Mouse (Mus musculus): ENCODE results near the gene Scml4. TPM values are rescaled to one million over a fixed set of nuclear protein-coding genes. Genes with fewer than 3 reads are reported as not detected.

Scml4 gene
- total RNA-seq (2021) = 1 to 10 TPM; 5.7 to 6.6 TPM
- long read RNA-seq, full-length matches to known transcripts = 1 of 3 reads
- long read RNA-seq, partial matches to known transcripts = 0 of 3 reads
- long read RNA-seq, other reads (novel, unspliced or antisense) = 2 of 3 reads

DNA sequence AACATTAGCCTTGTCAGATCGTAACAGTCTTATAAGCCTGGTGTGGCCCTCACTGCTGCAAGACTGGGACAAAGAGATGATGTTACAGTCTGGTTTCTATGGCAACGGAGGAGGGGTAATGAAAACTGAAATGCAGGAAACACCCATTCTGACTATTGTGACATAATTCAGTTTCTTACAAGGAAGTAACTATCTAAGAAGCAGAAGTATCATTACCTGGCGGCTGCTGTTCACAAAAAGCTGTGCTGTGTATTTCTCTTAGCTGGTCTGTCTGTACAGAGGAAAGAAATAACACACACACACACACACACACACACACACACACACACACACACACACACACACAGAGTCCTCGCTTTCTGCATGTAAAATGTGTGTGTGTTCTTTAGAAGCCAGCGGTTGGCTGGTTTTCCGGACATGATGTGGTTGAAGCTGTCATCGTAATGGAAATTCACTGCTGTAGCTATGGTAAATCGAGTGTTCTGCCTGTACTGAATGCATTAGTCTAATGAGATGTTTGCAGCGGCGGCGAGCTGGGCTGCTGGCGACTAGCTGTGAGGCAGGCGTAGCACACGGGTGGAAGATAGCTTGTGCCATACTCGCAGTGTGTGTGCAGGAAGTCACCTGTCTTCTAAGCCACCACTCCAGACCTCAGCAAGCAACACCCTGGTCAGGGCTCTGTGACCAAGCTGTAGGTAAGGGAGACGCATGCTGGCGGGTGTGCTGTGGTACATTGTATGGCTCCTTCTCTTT is at the start of gene Scml4:
Scml4 (plus strand) TSS at position 212 of the 753 bp plus-strand sequence.
- peak; percentile 19 to 27 for DNase-seq (ENCODE audit: low spot score in 2 of 2)

DNA sequence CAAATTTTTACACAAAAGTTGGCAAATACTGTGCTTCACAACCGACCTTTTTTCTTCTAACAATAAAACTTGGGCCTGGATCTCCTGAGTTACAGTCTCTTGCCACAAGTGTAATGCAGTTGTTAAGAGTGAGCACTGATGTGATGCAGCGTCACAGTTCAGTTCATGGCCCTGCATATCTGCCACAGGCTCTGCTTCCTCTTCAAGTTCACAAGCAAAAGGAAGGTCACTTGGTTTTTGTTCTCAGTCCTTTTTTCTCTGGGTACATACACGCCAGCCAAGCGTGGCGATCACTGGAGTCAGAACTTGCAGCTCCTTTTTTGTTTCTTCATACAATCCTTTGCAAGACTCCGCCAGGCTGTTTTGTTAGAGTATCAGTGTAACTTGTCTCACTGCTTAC is 34.2 kb upstream of the Scml4 start:
- no peak for DNase-seq (ENCODE audit: low spot score in 2 of 2)

DNA sequence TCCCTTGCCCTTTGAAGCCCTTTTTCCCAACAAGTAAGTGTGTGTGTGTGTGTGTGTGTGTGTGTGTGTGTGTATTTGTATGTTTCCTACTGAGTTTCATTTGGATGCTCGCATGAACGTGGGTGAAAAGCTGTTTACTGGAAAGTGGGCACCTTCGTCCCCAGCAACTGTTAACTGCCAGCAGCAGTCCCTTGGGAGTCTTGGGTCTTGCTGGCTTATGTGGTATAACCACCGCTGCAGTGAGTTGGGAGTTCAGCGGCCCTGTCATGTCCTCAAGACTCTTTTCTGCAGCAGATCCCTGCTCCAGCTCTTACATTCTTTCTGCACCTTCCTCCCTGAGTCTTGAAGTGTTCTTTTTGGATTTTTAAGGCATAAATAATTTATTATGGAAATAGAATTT is 33.0 kb upstream of the Scml4 start:
- DNase-seq (ENCODE audit: low spot score in 2 of 2) = no peak

DNA sequence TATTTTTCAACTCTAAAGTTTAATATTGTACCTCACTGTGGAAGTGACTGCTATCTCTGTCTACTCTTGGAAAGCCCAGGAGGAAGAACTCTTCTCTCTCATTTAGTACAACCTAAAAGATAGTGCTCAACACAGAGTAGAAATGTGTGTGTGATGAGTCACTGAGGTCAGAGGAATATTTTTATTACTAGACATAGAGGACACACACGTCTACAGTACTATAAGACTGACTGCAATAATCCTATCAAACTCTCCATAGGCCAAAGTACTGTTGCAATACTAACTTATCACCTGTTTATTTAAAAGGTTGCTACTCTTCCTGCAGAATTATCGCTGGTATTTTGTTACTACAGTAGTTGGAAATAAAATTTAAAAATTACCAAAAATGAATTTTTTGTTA is 30.2 kb upstream of the Scml4 start:
- no peak for DNase-seq (ENCODE audit: low spot score in 2 of 2)

DNA sequence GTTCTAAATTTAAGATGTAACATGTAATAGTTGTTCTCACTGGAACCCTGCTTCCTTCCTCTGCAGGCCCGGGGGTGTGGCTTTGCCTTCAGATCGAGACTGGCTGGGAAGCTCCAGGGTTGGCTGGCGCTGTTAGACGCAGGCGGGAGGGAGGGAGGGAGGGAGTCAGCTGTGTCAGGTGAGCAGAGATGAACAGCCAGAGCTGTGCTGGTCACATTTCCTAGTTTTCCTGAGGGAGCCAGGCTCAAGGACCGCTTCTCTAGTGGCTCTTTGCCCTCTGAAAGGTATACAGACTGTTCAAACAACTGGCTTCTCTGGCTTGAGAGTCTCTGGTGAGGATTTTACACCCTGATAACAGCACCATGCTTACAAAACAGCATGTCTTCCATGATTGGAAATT is 29.8 kb upstream of the Scml4 start:
- no peak for DNase-seq (ENCODE audit: low spot score in 2 of 2)

DNA sequence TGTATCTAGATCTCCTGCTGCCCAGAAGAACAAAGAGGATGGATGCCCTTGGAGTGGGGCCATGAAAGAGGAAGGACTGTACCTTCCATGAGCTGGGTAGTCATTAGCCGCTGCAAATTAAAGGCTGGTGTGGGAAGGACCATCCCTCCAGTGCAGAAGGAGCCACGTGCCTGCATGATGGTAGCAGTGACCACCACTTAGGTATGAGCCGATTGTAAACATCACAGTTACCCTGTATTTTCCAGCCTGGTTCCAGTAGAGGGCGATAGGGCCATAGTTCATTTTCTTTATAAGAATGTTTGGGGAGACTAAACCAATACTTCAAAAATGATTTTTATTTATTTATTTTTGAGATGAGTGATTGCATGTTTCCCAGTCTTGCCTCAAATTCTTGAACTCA is 27.5 kb upstream of the Scml4 start:
- no peak for DNase-seq (ENCODE audit: low spot score in 2 of 2)

DNA sequence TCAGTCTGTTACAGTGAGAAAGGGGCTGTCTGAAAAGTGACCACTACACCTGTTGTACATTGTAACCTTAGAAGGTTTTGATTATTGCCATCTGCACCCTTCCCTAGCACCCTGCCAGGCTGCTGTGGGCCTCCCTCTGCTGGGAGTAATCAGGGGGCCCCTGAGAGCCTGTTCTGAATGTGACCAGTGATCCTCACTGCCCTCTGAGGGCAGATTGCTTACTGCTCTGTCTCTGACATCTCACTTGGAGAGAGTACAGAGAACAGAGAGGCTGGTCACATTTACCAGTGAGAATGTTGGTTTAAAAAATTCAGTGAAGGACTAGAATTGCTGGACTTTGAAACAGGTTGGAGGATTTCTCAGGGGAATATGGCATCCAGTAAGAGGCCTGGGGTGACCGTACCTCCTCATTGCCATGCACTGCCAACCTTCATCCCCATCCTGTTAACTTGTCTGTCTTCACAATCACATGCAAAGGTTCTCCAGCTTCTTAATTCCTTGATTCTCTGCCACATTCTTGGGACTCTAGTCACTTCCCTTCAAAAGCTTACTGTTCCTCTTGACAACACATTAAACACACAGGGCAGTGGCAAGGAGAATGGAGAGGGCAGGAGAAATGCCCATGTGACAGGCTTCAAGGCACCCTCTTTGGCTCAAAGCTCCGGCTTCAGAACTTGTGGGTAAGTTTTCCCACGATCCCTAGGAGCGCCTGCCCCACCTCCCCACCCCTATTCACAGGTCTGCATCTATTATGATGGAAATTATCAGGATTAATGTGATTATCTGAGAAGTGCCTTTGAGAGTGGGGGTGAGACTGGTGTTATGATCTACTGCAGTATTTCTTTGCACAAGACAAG is 26.1 kb upstream of the Scml4 start:
- no peak for DNase-seq (ENCODE audit: low spot score in 2 of 2)

DNA sequence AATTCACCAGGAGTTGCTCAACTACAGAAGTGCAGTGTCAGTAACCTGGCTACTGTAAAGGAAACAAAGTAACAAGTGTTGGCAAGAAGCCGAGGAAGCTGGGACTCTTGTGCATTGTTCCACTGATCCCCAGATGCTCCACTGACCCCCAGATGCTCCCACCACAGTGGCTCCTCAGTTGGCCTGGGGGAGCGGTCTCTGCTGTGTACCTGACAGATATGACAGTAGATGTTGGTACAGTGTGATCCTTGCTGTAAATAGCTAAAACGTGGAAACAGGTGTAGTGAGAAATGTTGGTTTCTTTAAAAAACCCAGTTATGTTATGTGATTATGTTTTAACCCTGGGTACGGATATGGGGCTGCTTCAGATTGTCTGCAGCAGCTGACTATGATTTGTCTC is 22.1 kb upstream of the Scml4 start:
- DNase-seq (ENCODE audit: low spot score in 2 of 2) = no peak

DNA sequence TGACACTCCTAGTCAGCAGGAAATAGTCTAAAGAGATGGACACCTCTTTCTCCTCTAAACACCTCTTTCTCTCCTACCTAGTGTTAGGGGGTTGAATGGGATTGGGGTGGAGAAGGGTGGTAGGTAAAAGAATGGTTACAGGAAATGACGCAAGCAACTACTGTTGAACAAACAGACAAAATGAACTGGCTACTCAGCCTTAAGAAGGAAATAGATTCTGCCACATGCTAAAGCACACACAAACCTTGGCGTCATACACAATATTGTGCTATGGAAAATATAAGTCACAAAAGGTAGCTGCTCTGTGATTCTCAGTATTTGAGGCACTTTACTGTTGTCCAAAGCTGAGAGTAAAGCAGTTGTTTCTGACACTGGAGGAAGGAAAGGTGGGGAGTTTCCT is 21.4 kb upstream of the Scml4 start:
- no peak for DNase-seq (ENCODE audit: low spot score in 2 of 2)

DNA sequence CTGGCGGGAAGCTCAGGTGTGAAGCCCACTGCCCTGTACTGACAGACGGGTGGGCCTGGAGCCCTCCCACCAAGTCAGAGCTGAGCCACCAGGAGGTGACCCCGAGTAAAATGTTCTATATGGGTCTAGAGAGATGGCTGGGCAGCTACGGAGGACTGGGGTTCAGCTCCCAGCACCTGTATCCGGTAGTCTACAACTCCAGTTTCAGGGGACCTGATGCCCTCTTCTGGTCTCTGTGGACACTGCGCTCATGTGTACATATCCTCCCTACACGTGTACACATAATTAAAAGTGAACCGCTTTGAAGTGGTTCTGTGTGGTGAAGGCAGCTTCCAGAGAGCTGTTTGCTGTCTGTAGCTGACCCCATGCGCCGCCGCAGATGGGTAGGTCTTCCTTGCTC is 20.1 kb upstream of the Scml4 start:
- no peak for DNase-seq (ENCODE audit: low spot score in 2 of 2)

DNA sequence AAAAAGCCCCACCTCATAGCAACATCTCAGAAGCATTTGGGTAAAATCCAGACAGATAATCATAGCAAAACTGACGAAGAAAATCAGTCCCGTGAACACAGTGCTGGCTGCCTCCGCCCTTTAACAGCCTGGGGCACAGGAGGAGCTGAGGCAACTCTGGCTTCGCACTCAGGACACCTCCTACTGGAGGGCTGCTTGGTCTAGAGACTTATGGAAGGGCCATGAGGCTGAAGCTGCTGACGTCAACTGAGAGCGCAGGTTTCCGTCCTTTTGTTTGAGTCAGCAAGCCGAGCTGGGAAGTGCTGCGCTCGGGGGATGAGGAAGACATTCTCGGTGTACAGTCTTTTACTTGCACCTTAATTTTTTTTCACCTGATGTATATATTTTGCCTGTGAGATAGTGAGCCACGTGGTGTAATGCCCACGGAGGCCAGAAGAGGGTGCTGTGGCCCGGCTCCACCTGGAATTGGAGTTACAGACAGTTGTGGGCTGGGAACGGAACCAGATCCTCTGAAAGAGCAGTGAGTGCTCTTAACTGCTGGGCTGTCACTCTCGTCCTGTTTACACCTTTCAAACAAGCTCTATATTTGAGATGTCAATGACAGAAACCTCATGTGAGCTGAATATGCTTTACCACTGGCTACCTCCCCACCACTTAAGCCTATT is 18.5 kb upstream of the Scml4 start:
- no peak for DNase-seq (ENCODE audit: low spot score in 2 of 2)

DNA sequence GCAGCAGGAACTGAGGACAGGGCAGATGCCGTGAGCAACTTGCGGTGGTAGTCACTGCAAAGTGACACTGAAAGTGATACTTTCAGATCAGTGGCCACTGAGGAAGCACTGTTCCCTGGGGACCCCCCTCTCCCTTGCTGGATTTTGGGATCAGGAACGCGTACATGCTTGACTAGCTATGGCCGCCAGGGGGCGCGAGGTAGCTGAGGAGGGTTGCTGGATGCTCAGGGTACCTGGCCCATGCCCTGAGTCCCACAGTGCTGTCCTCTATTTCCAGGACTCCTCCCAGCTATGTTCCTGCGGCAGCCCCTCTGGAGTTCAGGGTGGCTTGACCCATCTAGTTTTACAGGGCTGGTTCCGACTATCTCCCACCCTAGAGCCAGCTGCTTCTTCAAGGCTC is 17.8 kb upstream of the Scml4 start:
- peak; percentile 79 to 80 for DNase-seq (ENCODE audit: low spot score in 2 of 2)

DNA sequence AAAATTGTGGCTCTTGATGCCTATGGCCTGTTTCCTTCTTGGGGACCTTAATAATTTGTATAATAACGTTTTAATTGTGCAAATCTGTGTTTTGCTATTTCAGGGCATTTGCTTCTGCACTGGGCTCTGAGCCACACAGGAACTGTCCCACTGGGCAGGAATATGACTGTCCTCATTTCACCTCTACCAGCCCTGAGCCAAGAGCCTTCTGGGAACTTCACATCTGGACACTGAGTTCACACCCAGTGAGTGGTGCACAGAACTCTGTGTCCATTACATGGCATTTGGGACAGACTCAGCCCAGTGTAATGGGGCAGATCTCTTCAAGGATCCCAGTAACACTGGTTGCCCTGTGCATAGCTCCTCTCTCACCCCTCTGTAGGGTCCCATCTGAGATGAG is 16.8 kb upstream of the Scml4 start:
- DNase-seq (ENCODE audit: low spot score in 2 of 2) = no peak

DNA sequence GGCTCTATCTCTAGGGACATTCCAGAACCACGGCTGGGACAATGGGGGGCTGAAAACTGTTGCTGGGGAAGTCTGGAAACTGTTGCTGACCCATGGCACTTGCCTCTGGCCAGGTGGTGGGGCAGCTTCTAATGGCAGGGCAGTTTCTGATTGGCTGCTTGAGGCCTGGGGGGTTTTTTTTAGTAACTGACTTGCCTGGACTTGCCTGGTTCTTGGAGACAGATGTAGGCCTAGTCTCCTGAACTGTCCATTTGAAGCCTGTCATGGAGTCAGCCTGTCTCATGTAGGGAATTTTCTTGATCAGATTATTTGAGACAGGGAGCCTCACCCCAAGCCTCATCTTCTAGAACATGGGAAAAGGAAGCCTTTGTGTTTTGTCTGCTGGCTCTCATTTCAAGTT is 14.7 kb upstream of the Scml4 start:
- no peak for DNase-seq (ENCODE audit: low spot score in 2 of 2)

DNA sequence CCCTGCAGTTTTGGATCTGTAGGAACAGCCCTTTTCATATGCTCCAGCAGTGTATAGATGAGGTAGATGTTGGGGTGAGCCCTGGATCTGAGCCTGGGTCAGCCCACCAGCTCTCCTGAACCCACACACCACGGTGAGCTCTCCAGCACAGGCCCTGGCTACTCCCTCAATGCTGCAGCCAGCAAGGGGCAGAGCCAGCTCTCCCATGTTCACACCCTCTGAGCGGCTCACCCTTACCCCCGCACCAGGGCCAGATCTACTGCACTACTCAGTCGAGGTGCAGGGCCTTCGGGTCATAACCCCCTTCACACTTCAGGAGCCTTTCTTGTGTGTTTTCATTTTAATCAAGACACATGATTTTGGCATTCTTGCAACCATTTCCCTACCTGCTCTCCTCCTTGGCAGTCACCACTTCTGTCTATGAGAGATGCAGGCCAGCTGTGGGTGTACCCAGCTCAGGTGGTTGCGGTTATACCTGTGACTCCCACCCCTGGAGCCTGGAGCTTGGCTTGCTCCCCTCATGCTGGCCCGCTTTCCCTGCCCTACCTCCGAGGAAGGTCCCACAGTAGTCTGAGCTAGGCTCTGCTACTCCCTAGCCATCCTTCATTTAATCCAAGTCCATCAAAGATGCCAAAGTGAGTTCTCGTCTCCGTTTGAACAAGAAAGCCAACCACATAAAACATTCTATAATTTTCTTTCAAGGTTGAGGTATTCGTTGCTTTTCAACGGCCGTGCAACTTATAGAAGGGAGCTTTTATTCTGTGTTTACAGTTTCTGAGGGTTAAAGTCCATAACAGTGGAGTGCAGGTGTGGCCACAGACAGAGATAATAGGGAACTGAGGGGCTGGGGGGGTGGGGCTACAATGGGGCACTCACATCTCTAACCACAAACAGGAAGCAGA is 11.7 kb upstream of the Scml4 start:
- DNase-seq (ENCODE audit: low spot score in 2 of 2) = no peak

DNA sequence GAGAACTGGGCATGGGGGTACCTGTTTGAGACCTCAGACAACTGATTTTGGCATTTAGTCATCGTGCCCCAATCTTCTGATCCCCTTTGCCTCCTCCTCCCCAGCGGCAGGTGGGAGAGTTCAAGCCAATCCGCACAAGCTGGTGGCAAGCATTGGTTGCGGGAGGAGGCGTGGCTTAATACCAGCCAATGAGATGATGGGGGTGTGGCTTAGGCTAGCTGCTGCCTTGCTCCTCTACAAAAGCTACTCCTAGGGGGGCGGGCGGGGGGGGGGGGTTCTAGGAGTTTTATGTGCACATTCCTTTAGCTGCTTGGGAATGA is 11.1 kb upstream of the Scml4 start:
- DNase-seq (ENCODE audit: low spot score in 2 of 2) = no peak

DNA sequence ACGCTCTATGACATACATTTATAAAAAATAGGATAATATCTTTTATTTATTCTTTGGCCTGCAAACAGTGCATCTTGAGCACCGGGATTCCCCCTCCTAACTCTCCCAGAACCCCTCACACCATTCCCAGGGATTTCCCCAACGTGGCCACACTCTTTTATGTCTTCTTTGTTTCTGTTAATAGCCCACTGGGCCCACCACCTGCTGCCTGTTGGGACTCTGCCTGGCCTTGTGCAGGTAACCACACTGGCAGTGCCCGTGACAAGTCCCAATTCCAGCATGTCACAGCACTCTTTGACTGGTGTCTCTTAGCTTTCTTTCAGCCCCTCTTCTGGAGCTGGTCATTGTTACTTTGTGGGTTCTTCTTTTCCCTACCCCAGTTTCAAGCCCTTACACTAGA is 5.3 kb upstream of the Scml4 start:
- DNase-seq (ENCODE audit: low spot score in 2 of 2) = no peak

DNA sequence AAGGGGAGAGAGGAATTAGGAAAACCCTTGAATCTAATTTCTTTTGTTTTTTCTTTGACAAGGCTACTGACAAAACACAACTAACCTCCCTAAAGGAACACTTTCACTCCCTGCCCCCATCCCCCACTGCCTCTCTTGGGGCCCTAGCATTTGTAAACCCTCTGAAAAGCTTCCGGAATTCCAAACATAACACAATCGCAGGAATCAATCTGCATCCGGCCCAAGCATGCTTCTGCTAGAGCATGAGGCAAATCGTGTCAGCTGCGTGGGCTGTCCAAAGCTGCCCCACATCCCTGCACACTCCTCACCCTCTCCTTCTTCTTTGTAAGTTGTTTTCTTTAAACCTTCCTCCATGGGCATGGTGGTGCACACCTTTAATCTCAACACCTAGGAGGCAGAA is 4.9 kb upstream of the Scml4 start:
- no peak for DNase-seq (ENCODE audit: low spot score in 2 of 2)

DNA sequence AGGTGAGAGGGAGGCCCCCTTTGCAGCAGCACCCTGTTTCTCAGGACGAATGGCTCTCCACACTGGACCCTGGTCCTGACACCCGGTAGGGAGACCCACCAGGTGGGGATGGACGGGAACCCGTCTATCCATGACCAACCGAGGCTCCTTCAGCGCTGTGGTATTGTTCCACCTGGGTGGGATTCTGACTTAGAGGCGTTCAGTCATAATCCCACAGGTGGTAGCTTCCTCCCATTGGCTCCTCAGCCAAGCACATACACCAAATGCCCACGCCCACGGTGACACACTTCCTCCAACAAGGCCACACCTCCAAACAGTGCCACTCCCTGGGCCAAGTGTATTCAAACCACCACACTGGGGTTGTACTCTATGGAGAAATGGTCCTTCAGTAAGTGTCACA is 3.6 kb upstream of the Scml4 start:
- no peak for DNase-seq (ENCODE audit: low spot score in 2 of 2)

DNA sequence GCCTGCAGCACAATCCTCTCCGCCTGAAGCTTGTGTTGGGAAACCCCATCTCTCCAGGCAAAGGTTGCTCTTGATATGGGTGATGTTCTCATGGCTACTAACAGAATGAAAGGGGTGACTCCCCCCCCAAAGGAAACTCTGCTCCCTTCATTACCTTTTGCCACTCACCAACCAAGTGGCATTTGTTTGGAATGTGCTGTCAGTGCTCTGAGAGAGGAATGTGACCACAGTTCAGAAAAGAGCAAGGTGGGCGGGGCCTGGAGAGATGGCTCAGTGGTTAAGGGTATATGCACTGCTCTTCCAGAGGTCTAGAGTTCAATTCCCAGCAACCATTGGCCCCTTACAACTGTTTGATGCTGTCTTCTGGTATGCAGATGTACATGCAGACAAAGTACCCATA is 3.1 kb upstream of the Scml4 start:
- no peak for DNase-seq (ENCODE audit: low spot score in 2 of 2)

DNA sequence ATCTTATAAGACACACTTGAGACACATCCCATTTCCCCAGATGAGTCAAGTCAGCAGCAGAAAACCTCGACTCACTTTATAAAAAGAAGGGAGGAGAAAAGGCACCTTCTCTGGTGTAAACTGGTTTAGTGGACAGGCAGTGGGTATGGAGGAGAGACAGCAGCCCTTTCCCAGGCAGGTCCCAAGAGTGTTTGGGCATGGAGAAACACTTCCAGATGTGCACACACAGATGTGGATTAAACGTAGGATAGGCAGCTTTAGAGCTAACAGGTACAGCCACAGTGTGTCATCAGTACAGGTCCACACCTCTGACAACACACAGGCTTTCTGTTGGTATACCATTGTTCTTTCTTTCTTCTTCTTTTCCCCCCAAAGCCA is 400 bp upstream of the Scml4 start:
- DNase-seq (ENCODE audit: low spot score in 2 of 2) = no peak

Data from layer of hippocampus, postnatal 10 days (tissue).